Mouse (Mus musculus) gastrocnemius, postnatal 4 days (tissue): ENCODE measurements at regions not wholly inside any gene's neighbourhood (a gene's known extent, or its start where the extent isn't known, plus 50 kb on each side); places are given as distances from the start of the nearest gene placed in this dataset.
A peak's percentile ranks its signal among the peaks of the same experiment; 100 is the strongest.
"Not testable (repeated sequence)": the region's sequence is repeated elsewhere in the genome, so short reads cannot be mapped to it uniquely, and the experiment has no call there.

Experiments used
- DNase-seq, 2 experiments: peaks; one replicate each; pipeline ENCODE4 v3.0.0; 2021 to 2022; ENCODE audit warnings: low spot score in 2 of 2, mixed read lengths in 2 of 2

GRCm38 (mm10) chr6:140816359-140816758 lies 87.3 kb downstream of the Gm11077 start:
- DNase-seq, result no peak

GRCm38 (mm10) chr6:140816831-140817230 lies 87.7 kb downstream of the Gm11077 start:
- DNase-seq, result no peak

- DNase-seq, result no peak
These were observed 90.4 kb downstream of the Gm11077 start for GRCm38 (mm10) chr6:140819451-140819878.

GRCm38 (mm10) chr6:140826522-140826921 lies 97.4 kb downstream of the Gm11077 start:
- DNase-seq, result no peak

- no peak for DNase-seq
These were observed 98.6 kb downstream of the Gm11077 start for GRCm38 (mm10) chr6:140827651-140828050.

GRCm38 (mm10) chr6:140843292-140843991 lies 114.4 kb downstream of the Gm11077 start:
- no peak for DNase-seq

- DNase-seq, result no peak
These were observed 118.1 kb downstream of the Gm11077 start for GRCm38 (mm10) chr6:140847165-140847564.

GRCm38 (mm10) chr6:140852420-140852819 lies 123.3 kb downstream of the Gm11077 start:
- no peak for DNase-seq

- peak in 1 of 2 experiments; percentile 60 for DNase-seq
These were observed 124.4 kb downstream of the Gm11077 start for GRCm38 (mm10) chr6:140853508-140853907.

- DNase-seq, result no peak
These were observed 125.6 kb downstream of the Gm11077 start for GRCm38 (mm10) chr6:140854691-140855090.

GRCm38 (mm10) chr6:140856468-140857117 lies 127.5 kb downstream of the Gm11077 start:
- DNase-seq, result no peak

GRCm38 (mm10) chr6:140857118-140857746 lies 128.1 kb downstream of the Gm11077 start:
- DNase-seq, result peak in 1 of 2 experiments; percentile 23

GRCm38 (mm10) chr6:140869523-140869922 lies 140.4 kb downstream of the Gm11077 start:
- DNase-seq, result not testable (repeated sequence)

GRCm38 (mm10) chr6:140874831-140875230 lies 145.7 kb downstream of the Gm11077 start:
- no peak for DNase-seq

GRCm38 (mm10) chr6:140883651-140884050 lies 154.6 kb downstream of the Gm11077 start:
- DNase-seq, result no peak

GRCm38 (mm10) chr6:140888610-140889009 lies 159.5 kb downstream of the Gm11077 start:
- DNase-seq, result no peak

- DNase-seq, result no peak
These were observed 161.0 kb downstream of the Gm11077 start for GRCm38 (mm10) chr6:140890060-140890459.

GRCm38 (mm10) chr6:140890591-140890990 lies 161.5 kb downstream of the Gm11077 start:
- no peak for DNase-seq

GRCm38 (mm10) chr6:140894467-140894866 lies 165.4 kb downstream of the Gm11077 start:
- no peak for DNase-seq

GRCm38 (mm10) chr6:140895441-140895840 lies 166.4 kb downstream of the Gm11077 start:
- DNase-seq, result no peak

GRCm38 (mm10) chr6:140897111-140897510 lies 168.0 kb downstream of the Gm11077 start:
- no peak for DNase-seq

- peak; percentile 29 for DNase-seq
These were observed 195.4 kb downstream of the Gm11077 start for GRCm38 (mm10) chr6:140924319-140924981.
